Mouse (Mus musculus) layer of hippocampus, adult 18-20 months (tissue): Measurements from ENCODE around the gene Spats2. TPM values are rescaled to one million over a fixed set of nuclear protein-coding genes. Genes with fewer than 3 reads are reported as not detected.
A peak's percentile ranks its signal among the peaks of the same experiment; 100 is the strongest.
"Not testable (repeated sequence)": the region's sequence is repeated elsewhere in the genome, so short reads cannot be mapped to it uniquely, and the experiment has no call there.

Source experiments
- DNase-seq, 2 experiments: peaks; one replicate each; pipeline ENCODE4 v3.0.0; 2022; ENCODE audit warnings: low spot score in 2 of 2
- long read RNA-seq: library from polyadenylated mRNA; stranded (forward); transcript quantifications from one replicate; pipeline ENCODE4 v2.0.0, GENCODE M21; 2021
- total RNA-seq, 2 experiments: library from RNA; stranded (reverse); gene quantifications; 2 replicates each; pipeline ENCODE4 v1.2.3; 2021

The Spats2 gene
- total RNA-seq, result 10 to 100 TPM; 30.1 to 31.4 TPM
- long read RNA-seq, transcript Spats2-201 (13 exons, 3,096 nt), result major isoform, 46 of 54 reads
- long read RNA-seq, partial matches to known transcripts, result 1 of 54 reads
- long read RNA-seq, other reads (novel, unspliced or antisense), result 7 of 54 reads

DNA sequence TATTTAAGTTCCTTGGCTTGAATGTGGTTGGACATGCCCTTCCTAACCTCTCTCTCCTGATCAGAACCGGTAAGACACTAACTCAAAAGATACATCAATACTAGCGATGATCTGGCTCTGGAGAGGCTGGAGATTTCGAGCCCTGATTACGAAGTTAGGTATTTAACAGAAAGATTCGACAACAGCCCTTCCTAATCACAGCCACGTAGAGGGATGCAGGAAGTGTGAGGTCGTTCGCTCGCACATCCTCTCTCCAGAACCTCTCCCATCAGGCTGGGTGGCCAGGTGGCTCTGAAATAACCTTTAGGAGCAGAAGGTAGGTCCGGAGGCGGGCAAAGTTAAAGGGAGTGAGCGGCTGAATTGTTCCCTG is at the start of gene Spats2:
Gene Spats2 (plus strand): TSS at position 206 of the 370 bp plus-strand sequence.
- DNase-seq, result no peak

DNA sequence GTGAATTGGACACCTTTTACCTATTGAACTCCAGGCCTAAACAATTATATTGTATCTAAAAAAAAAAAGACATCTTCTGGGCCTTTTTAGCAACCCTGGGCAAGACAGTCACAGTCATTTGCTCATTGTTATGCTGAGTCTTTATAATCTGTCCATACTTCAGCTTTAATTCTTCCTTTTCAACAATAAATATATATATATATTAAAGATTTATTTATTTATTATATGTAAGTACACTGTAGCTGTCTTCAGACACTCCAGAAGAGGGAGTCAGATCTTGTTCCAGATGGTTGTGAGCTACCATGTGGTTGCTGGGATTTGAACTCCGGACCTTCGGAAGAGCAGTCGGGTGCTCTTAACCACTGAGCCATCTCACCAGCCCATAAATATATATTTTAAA is 49.7 kb upstream of the Spats2 start:
- not testable (repeated sequence) for DNase-seq

DNA sequence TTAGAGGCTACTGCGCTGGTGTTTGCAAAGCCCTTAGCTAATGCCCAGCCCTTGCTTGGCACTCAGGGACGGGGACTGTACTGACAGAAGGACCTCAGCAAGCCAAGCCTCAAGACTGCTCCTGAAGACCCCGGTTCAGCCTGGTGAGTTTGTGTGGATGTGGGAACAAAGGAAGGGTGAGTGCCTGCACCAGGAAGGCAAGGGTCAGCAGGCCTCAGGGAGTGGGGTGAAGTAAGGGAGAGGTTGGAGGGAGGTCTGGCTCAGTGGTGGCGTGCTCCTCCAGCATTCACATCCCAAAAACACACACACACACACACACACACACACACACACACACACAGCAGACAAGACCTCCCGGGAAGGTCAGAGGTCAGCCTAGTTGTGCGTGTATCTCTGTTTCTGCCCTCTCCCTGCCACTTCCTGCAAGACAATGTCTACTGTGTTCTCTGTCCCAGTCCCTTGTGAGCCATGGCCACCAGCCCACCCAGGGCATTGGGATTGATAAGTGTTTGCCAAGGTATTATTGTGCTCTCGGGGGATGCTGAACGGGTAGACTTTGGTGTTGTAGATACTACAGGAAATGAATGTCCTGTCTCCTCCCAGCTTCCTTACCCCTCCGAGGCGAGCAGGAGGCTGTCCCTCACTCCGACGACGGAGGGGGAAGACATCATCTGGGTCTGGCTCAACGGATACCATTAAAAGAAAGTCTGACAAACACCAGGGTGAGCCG is 47.4 kb upstream of the Spats2 start:
- DNase-seq, result no peak

DNA sequence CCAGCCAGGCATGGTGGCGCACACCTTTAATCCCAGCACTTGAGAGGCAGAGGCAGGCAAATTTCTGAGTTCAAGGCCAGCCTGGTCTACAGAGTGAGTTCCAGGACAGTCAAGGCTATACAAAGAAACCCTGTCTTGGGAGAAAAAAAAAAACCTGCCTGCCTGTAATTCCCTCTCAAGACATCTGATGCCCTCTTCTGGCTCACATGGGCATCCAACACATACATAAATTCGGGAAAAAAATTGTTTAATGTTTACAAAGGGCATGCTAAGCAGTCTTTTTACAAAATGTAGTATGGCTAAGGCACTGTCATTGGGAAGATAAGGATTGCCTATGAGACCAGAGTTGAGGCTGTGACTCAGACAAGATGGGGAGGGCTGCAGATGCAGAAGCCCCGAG is 45.9 kb upstream of the Spats2 start:
- no peak for DNase-seq

DNA sequence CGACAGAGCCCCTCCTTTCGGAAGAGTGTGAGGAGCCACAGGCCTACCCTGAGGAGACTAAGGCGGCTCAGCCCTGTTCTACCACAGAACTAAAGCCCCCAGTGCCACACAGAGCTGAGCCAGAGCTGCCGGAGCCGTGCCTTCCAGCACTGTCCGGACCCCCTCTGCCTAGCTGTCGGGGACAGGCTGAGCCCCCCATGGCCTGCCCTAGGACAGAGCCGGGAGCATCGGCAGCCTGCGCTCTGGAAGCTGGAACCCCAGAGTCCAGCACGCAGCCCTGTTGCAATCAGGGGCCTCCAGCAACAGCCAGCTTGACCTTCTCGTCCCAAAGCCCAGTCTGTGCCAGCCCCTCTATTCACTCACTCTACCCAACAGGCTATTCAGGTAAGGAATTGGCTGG is 43.4 kb upstream of the Spats2 start:
- no peak for DNase-seq

DNA sequence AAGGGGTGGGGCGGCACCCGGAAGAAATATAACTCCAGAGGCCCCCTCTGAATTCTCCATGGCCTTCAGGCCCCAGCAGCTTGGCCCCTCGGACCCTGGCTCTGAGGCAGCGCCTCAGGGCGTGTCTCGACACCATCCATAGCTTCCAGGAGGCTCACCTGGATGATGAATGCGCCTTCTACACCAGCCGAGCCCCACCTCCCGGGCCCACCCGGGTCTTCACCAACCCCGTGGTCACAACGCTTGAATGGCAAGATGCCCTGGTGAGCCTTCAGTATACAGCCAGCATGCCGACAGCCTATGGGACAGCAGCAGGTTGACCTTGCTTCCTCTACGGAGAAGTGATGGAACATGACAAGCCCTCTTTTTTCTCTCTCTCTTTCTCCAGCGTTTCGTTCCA is 42.9 kb upstream of the Spats2 start:
- no peak for DNase-seq

DNA sequence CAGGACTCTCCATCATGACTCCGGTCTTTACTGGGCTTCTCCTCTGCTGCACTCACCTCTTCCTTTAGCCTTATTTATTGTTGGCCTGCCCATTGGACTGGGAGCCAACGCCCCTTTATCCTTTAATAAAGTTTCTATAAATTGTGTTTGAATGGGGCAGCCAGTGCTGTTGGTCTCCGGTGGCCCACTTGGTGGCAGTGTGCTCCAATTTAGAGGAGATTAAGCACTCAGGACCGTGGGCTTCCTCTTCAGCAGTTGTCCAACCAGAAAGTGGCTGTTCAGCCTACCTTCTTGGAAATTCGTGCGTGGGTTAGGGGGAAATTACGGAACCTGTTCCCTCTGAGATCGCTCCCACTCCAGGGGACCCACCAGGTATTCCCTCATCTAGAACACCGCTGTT is 42.5 kb upstream of the Spats2 start:
- DNase-seq, result peak in 1 of 2 experiments; percentile 67

DNA sequence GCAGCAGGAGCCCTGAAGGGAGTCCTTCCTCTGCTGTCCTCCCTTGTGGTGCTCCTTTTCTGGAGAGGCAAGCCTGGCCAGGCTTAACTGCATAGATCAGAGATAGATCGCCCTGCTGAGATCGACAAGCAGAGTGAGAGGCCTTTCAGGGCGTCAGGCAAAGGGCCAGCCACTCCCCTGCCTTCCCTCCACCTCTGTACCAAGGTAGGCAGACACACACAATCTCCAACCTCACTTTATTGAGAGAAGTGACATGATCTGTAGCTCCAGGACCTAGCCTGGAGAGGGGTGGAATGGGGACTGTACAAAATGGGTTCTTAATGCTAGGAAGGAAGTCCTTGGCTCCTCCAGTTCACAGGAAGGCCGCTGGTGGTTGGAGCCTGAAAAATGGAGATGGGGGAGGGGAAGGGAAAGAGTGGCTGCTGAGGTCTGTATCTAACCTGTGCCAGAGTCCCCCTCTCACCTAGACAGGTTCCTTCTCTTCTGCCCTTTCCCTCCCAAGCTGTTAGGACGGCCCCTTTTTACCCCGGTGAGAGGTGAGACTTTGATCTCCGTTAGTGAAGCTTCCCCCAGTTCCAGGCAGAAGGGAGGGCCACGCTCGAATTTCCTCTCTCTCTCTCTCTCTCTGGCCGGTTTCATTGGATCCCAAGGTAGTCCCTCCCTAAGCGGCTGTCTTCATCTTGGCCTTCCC is 41.7 kb upstream of the Spats2 start:
- DNase-seq, result no peak

DNA sequence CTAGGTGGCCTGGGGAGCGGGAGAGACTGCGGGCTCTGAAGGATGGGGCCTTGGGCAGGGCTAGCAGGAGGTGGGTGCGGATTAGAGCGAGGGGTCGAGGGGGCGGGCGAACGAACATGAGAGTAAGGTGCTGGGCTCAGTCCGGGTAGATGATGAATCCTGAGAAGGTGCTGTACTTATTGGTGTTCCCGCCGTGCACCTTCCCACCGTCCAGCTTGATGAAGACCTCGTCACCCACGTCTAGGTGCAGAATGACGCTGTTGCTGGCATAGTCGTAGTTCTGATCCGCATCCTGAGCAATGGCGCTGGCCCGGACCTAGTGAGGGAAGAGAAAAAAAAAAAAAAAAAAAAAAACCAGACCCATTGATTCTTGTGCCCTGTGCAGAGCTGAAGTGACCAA is 41.1 kb upstream of the Spats2 start:
- no peak for DNase-seq

DNA sequence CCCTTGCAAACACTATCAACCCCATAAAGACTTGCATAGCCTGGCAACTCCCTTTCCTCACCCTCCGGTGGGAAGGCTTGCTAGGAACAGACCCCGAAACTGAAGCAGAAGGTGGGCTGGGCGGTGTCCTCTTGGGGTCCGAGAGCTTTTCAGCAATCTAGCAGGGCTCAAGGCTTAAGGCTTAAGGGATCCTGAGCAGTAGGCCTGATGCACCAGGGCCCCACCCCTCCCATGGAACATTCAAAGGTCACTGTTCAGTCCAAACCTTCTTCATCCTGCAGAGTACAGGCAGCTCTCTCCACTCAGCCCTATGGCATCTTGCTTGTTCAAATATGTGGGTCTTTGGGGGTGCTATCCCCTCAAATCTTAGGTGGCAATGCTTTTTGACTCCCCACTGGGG is 39.7 kb upstream of the Spats2 start:
- DNase-seq, result no peak

DNA sequence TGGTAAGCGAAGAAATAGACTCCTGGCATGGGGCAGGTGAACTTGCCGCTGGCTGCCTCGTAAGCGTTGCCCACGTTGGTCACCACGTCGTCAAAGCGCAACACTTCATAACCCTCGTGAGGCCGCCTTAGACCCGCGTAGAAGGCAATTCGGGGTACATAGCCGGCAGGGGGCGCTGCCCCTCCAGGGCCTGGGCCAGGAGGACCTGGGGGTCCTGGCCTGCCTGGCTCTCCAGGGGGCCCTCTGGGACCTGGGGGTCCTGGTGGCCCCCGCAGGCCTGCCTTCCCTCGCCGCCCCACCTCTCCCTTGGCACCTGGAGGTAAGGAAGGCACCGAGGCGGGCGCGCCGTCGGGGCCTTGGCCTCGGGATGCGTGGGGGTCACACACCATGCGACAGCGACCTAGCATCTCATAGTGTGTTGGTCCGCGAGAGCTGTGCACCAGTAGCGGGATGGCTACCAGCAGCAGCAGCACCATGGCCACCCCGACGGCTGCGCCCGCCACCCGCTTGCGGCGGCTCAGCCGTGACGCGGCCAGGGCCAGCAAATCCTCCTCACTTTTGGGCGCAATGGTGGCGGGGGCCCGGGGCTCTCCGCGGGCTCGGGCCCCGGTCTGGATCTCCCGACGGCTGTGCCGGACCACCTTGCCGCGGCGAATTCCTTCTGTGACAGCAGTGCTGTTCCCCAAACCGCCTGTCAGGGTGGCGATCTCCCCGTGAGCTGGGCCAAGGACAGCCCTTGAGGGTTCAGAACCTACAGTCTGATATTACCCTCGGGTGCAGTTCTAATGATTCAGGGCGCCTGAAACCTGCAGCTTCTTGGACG is 38.3 kb upstream of the Spats2 start, which contains the start of gene C1ql4:
Gene C1ql4 (minus strand): TSS at position 565 of the 823 bp plus-strand sequence.
- DNase-seq, result no peak

DNA sequence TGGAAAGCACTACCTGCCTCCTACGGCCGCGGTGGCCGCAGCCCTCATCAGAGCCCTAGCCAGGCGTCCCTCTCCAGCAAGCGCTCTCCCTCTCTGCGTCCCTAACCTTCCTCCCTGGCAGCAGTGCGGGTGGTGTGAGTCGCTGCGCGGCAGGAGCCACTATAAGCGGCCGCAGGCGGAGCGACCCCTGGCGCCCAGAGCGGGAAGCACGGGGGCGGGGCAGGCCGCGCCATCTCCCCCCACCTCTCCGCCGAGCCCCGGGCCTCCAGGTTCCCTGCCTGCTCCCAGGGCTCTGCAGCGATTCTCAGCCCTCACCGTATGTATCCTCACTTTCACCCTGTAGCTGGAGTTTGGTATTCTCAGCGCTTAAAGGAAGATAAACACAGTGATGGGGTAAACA is 37.4 kb upstream of the Spats2 start:
- peak in 1 of 2 experiments; percentile 47 for DNase-seq

DNA sequence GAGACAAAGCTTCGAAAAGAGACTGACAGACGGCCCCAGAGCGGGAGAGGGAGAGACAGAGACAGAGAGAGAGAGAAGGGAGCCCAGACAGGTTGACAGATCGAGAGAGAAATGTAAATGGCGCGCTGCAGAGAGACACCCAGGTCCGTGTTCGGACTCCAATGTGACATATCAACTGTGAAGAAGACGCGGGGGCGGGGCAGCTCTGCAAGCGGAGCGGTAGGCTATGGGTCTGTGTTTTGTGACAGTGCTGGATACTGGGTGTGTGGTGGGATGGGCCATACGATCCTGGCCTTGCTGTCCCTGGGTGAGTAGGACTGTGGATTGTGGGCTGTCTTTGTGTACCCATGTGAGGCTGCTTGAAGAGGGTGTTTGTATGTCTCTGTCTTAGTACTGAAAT is 36.6 kb upstream of the Spats2 start:
- DNase-seq, result no peak

DNA sequence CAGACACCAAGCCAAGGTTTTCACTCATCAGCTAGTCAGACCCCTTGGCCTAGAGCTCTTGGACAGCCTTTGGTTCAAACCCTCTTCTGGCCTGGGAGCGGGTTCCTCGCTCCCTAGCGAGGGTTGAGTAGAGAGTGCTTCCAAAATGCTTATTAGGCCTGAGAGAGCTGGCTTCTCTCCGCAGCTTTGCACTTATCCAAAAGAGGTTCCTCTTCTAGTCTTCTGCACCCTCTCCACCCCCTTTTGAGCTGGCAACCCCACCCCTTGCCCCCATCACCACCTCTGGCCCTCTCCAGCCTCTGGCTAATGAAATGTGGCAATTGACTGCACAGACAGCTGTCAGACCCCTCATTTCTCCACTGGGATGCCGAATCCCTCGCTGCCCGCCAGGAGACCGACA is 32.8 kb upstream of the Spats2 start, which contains the start of gene Dnajc22:
Gene Dnajc22 (plus strand): TSS at position 301 of the 400 bp plus-strand sequence.
- no peak for DNase-seq

DNA sequence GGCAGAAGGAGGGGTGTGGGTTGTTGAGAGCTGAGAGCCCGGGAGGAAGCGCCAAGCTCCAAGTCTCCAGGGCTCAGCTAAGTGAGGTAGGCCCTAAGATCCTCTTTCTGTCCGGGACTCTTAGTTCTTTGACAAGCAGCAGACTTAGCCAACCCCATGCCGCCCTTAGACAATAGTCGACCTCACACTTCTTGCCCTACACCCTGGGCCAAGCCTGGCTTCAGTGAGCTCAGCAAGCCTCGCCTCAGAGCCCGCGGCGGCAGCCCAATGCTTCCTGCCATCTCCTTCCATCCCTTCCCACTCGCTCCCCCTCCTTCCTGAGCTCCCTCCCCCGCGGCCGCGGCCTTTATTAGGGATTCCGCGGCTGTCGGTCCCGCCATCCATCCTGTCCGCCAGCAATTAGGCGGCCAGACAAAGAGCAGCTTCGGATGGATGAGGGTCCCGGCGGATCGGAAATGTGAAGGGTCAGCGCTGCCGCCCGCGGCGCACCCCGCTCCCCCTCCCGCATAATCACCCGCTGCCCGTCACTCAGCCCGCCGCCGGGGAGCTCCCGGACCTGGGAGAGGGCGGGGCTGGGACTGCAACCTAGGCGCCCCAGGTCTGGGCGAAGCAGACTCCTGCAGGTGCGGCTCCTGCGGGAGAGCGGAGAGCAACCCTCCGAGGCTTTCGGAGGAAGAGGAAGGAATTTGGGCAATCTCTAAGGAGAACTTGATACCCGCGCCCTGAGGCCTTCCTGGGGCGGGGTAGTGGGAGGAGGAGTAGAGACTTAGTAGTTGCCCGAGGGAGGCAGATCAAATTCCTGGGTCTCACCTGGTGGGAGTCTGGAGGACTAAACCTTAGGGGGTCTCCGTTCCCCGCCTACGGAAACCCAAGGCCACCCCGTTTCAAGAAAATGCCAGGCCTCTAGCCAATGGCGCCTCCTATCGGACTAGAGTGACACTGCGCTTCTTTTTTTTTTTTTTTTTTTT is 32.1 kb upstream of the Spats2 start:
- DNase-seq, result peak in 1 of 2 experiments; percentile 15

DNA sequence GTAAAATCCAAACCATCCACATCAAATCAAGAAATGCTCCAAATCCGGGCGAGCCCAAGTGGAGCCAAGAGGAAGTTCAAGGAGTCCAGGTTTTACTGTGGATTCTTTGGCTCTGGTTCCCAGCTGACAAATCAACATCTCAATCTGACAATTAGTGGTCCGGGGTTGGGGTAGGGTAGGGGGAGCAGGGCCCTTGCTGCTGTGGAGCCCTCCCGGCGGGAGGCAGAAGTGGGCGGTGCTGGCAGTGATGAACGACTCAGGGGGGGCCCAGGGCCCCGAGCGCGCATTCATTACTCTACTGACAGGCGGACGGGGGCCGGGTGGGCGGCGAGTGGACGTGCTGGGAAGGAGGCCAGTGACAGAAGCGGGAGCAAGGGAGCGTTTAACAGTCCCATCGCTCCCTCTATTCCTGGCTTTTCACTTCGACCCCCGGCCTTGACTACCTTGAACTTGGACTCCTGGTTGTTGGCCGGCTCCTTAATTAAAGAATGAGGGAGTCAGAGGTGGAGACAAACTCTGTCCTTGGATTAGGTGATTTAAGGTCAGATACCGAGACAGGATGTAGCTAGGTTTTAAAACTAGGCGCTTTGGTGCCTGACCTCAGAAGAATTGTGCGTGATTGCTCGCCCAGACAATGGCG is 31.0 kb upstream of the Spats2 start:
- peak in 1 of 2 experiments; percentile 19 for DNase-seq

DNA sequence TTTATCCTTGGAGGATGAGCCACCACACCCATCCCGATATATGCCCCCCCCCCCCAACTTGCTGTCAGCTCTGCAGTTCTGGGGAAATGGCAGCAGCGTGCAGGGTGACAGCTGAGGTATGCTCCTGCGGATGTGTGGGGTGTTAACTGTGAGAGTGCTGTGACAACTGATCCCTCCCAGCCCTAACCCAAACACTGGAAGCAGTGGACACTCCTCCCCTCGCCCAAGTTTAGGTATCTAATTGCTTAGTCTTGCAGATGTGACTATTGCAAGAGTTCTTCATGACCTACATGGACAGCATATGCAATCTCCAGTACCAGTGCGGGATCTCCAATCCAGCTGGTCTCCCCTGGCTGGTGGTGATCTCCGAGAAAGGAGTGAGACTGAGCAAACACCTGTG is 30.4 kb upstream of the Spats2 start:
- no peak for DNase-seq

DNA sequence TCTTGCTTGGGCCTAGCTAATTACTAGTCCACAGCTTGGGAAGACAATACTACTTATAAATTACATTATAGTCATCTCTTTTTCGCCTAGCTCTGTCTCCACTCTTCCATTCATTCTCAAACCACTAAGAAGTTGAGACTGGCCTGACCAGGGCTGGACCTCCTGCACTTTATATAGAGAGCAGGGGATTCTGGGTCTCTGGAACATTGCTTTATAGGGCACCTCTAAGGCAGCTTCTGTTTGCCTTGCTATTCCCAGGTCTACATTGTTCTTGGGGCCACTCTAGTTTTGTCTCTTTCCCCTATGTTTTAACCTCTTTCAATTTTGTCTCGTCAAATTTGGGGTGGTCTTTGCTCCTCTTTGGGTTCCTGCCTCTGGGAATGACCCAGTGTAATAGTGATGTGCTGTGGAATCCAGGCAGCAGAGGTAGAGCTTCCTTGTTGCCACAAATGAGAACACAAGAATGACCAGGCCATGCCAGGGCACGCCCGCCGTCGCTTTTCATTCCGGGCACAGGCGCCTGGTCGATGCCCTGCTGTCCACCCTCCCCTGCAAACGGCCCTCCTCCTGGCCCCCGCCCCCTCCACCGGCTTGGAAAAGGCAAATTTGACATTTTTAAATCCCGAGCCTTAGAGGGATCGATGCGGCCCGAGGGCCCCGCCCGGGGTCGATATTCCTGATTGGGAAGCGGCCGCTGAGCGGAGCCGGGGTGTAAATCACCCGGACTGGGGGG is 29.5 kb upstream of the Spats2 start:
- DNase-seq, result no peak

DNA sequence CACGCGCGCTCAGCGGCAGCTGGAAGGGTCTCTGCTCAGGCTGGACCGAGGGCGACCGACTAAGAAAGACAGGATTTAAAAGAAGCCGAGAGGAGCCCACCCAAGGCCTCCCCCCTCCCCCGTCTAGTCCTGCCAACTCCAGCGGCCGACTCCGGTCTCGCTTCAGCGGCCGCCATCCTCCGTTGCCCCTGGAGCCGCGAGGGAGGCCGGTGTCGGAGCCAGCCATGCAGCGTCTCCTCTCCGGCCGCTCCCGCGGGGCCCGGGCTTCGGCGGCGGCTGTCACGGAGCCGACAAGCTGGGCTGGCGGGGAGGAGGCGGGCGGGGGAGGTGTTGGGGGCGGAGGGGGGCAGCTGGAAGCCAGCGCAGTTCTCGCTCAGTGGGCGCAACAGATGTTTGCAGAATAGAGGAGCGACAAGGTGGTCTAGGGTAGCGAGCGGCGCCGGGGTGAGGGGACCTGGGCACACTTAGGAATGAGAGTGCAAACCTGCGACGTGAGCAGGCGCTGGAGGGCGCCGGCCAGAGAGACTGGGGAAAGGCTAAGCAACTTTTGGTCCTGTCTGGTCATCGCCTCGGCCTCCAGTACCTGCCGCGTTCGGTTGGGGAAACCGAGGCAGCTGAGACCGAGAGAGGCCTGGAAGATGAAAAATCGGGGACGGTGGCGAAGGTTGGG is 28.8 kb upstream of the Spats2 start:
- no peak for DNase-seq
